Mouse (Mus musculus) embryonic facial prominence, embryonic 13.5 days (tissue): ENCODE measurements around the gene Alpl. TPM values are rescaled to one million over a fixed set of nuclear protein-coding genes. Genes with fewer than 3 reads are reported as not detected.

Experiments
- ATAC-seq: fragments of 200-750 bp; cut with Nextera tagmentation; 2 replicates; pipeline ENCODE4 v1.8.0; 2017; ENCODE audit warnings: low read depth; ENCODE audit not compliant: insufficient number of reproducible peaks, insufficient read depth, low FRiP score, low TSS enrichment
- H3K27ac ChIP-seq: fragments of 300-500 bp; sonication (generic); 2 replicates; pipeline ENCODE4 v1.5.1; 2015; ENCODE audit warnings: moderate library complexity, mild to moderate bottlenecking, inconsistent platforms
- H3K27me3 ChIP-seq: fragments of 300-500 bp; sonication (generic); 2 replicates; pipeline ENCODE4 v1.6.1; 2015; ENCODE audit warnings: mild to moderate bottlenecking, inconsistent platforms
- H3K36me3 ChIP-seq: fragments of 300-500 bp; sonication (generic); 2 replicates; pipeline ENCODE4 v1.6.1; 2015; ENCODE audit warnings: mild to moderate bottlenecking, inconsistent platforms
- H3K4me1 ChIP-seq: fragments of 300-500 bp; sonication (generic); 2 replicates; pipeline ENCODE4 v1.6.1; 2015; ENCODE audit warnings: inconsistent platforms
- H3K4me2 ChIP-seq: fragments of 300-500 bp; sonication (generic); 2 replicates; pipeline ENCODE4 v1.6.1; 2015; ENCODE audit warnings: moderate library complexity, mild to moderate bottlenecking, inconsistent platforms
- H3K4me3 ChIP-seq: fragments of 300-500 bp; sonication (generic); 2 replicates; pipeline ENCODE4 v1.5.1; 2015; ENCODE audit warnings: mild to moderate bottlenecking, inconsistent platforms
- H3K9ac ChIP-seq: fragments of 300-500 bp; sonication (generic); 2 replicates; pipeline ENCODE4 v1.6.1; 2015; ENCODE audit warnings: mild to moderate bottlenecking, inconsistent platforms
- H3K9me3 ChIP-seq: fragments of 300-500 bp; sonication (generic); 2 replicates; pipeline ENCODE4 v1.6.1; 2016; ENCODE audit warnings: inconsistent platforms
- WGBS: fragments of 180-500 bp; shearing (Covaris S2); methylation state at CpG from one replicate; pipeline ENCODE4 v1.1.7; 2015; ENCODE audit warnings: mixed read lengths; 5-methylcytosine and 5-hydroxymethylcytosine counted together
- polyA plus RNA-seq: library from polyadenylated mRNA; unstranded; fragments of >200 nt; fragmentation: Nextera tagmentation; extraction: Ambion mirVana; gene quantifications from 2 replicates; pipeline ENCODE4 v1.2.1, GENCODE M21; 2015

Gene Alpl
- polyA plus RNA-seq, 1 experiment from 2014 or later = 122 TPM

- Histone ChIP-seq H3K4me3 (no peak overlapping the region), H3K9me3 (no peaks in the 10 kb centered on the region), H3K27ac (no peak overlapping the region), H3K27me3 (peaks cover 42% of the 10 kb centered on the region), H3K4me1 (peaks cover 48% of the 10 kb centered on the region), H3K4me2 (peak overlapping the region; percentile 50), H3K9ac (0 out of 2 replicates have a peak overlapping the region, but pooled peaks have one; percentile 8), H3K36me3 (no peaks in the 10 kb centered on the region)
- ATAC-seq = no peak
- 50% methylated on average over 11 of the region's 11 CpGs for WGBS
Measured at GRCm38 (mm10) chr4:137724212-137724611, 72.0 kb downstream of the Alpl start.

- Histone ChIP-seq H3K27ac (peak overlapping the region; percentile 9; the same call in 1 of the 2 replicates), H3K27me3 (peaks cover 35% of the 10 kb centered on the region), H3K4me1 (peaks cover 48% of the 10 kb centered on the region), H3K4me3 (peak overlapping the region; percentile 17; the same call in 1 of the 2 replicates), H3K9ac (peak overlapping the region; percentile 58), H3K36me3 (no peaks in the 10 kb centered on the region), H3K4me2 (peak overlapping the region; percentile 50), H3K9me3 (no peaks in the 10 kb centered on the region)
- no peak for ATAC-seq
- 32% methylated on average over 25 of the region's 25 CpGs for WGBS
Measured at GRCm38 (mm10) chr4:137723527-137723926, 72.7 kb downstream of the Alpl start.

GRCm38 (mm10) chr4:137722692-137723427 is 73.3 kb downstream of the Alpl start:
- Histone ChIP-seq H3K27ac (no peak overlapping the region), H3K4me3 (peak overlapping the region; percentile 17; the same call in 1 of the 2 replicates), H3K4me2 (peak overlapping the region; percentile 50), H3K4me1 (peaks cover 42% of the 10 kb centered on the region), H3K9me3 (no peaks in the 10 kb centered on the region), H3K36me3 (no peaks in the 10 kb centered on the region), H3K9ac (no peak overlapping the region), H3K27me3 (peaks cover 28% of the 10 kb centered on the region)
- WGBS = 22% methylated on average over 12 of the region's 12 CpGs
- ATAC-seq = no peak

GRCm38 (mm10) chr4:137722230-137722629 is 74.0 kb downstream of the Alpl start:
- peaks cover 37% of the 10 kb centered on the region for H3K4me1 ChIP-seq
- peaks cover 24% of the 10 kb centered on the region for H3K27me3 ChIP-seq
- no peaks in the 10 kb centered on the region for H3K36me3 ChIP-seq
- H3K9ac ChIP-seq = no peak overlapping the region
- ATAC-seq = no peak
- H3K4me3 ChIP-seq = no peak overlapping the region
- 89% methylated on average over 3 of the region's 3 CpGs for WGBS
- H3K9me3 ChIP-seq = no peaks in the 10 kb centered on the region
- no peak overlapping the region for H3K4me2 ChIP-seq
- H3K27ac ChIP-seq = no peak overlapping the region

- Histone ChIP-seq H3K4me1 (peaks cover 37% of the 10 kb centered on the region), H3K27ac (no peak overlapping the region)
Measured at GRCm38 (mm10) chr4:137721563-137721962, 74.6 kb downstream of the Alpl start.

GRCm38 (mm10) chr4:137719378-137720077 is 76.7 kb downstream of the Alpl start:
- Histone ChIP-seq H3K4me2 (peak overlapping the region; percentile 39), H3K9me3 (no peaks in the 10 kb centered on the region), H3K27me3 (peaks cover 17% of the 10 kb centered on the region), H3K9ac (0 out of 2 replicates have a peak overlapping the region, but pooled peaks have one; percentile 44), H3K36me3 (no peaks in the 10 kb centered on the region), H3K27ac (peak overlapping the region; percentile 23; the same call in 1 of the 2 replicates), H3K4me3 (no peak overlapping the region), H3K4me1 (peaks cover 37% of the 10 kb centered on the region)
- no peak for ATAC-seq
- WGBS = 26% methylated on average over 15 of the region's 15 CpGs

More at GRCm38 (mm10) chr4:137721563-137721962, 74.6 kb downstream of the Alpl start:
- H3K4me3 ChIP-seq = no peak overlapping the region
- no peak for ATAC-seq
- H3K9me3 ChIP-seq = no peaks in the 10 kb centered on the region
- peaks cover 24% of the 10 kb centered on the region for H3K27me3 ChIP-seq
- H3K36me3 ChIP-seq = no peaks in the 10 kb centered on the region
- 0 out of 2 replicates have a peak overlapping the region, but pooled peaks have one; percentile 11 for H3K9ac ChIP-seq
- WGBS = 91% methylated on average over 15 of the region's 15 CpGs
- no peak overlapping the region for H3K4me2 ChIP-seq

GRCm38 (mm10) chr4:137717671-137718070 is 78.5 kb downstream of the Alpl start:
- Histone ChIP-seq H3K27me3 (no peaks in the 10 kb centered on the region), H3K36me3 (no peaks in the 10 kb centered on the region), H3K4me3 (no peak overlapping the region), H3K9me3 (no peaks in the 10 kb centered on the region), H3K4me2 (no peak overlapping the region), H3K4me1 (peaks cover 21% of the 10 kb centered on the region), H3K27ac (no peak overlapping the region), H3K9ac (no peak overlapping the region)
- ATAC-seq = no peak
- 57% methylated on average over 15 of the region's 15 CpGs for WGBS

- Histone ChIP-seq H3K27me3 (no peaks in the 10 kb centered on the region), H3K27ac (no peak overlapping the region), H3K9me3 (no peaks in the 10 kb centered on the region), H3K36me3 (no peaks in the 10 kb centered on the region), H3K4me1 (peaks cover 15% of the 10 kb centered on the region), H3K9ac (no peak overlapping the region), H3K4me3 (no peak overlapping the region), H3K4me2 (no peak overlapping the region)
- 60% methylated on average over 7 of the region's 7 CpGs for WGBS
- no peak for ATAC-seq
Measured at GRCm38 (mm10) chr4:137717005-137717404, 79.2 kb downstream of the Alpl start.

GRCm38 (mm10) chr4:137714020-137714624 is 82.1 kb downstream of the Alpl start:
- Histone ChIP-seq H3K27ac (no peak overlapping the region), H3K9ac (no peak overlapping the region), H3K9me3 (no peaks in the 10 kb centered on the region), H3K4me2 (no peak overlapping the region), H3K27me3 (no peaks in the 10 kb centered on the region; the same call in 1 of the 2 replicates), H3K36me3 (no peaks in the 10 kb centered on the region), H3K4me1 (peaks cover 7% of the 10 kb centered on the region), H3K4me3 (no peak overlapping the region)
- 32% methylated on average over 8 of the region's 8 CpGs for WGBS
- no peak for ATAC-seq

GRCm38 (mm10) chr4:137712963-137713362 is 83.2 kb downstream of the Alpl start:
- Histone ChIP-seq H3K4me2 (no peak overlapping the region), H3K27ac (no peak overlapping the region), H3K27me3 (no peaks in the 10 kb centered on the region; the same call in 1 of the 2 replicates), H3K4me1 (peaks cover 10% of the 10 kb centered on the region; the same call in 1 of the 2 replicates), H3K36me3 (no peaks in the 10 kb centered on the region), H3K4me3 (no peak overlapping the region), H3K9ac (no peak overlapping the region), H3K9me3 (no peaks in the 10 kb centered on the region)
- WGBS = 89% methylated on average over 13 of the region's 13 CpGs
- ATAC-seq = no peak

- peak overlapping the region; percentile 66 for H3K4me3 ChIP-seq
- H3K27me3 ChIP-seq = no peaks in the 10 kb centered on the region; the same call in 1 of the 2 replicates
- peak; percentile 83 for ATAC-seq
- no peaks in the 10 kb centered on the region for H3K36me3 ChIP-seq
- WGBS = 3% methylated on average over 52 of the region's 52 CpGs
- H3K9me3 ChIP-seq = no peaks in the 10 kb centered on the region
- peak overlapping the region; percentile 85 for H3K9ac ChIP-seq
- H3K27ac ChIP-seq = no peak overlapping the region; the same call in none of the 2 replicates
- peaks cover 24% of the 10 kb centered on the region for H3K4me1 ChIP-seq
- peak overlapping the region; percentile 92 for H3K4me2 ChIP-seq
Measured at GRCm38 (mm10) chr4:137707216-137707990, 88.8 kb downstream of the Alpl start.
